Mouse (Mus musculus) CH12F3 (cell line): ENCODE results near the gene Lsm3.
"Not testable (repeated sequence)": the region's sequence is repeated elsewhere in the genome, so short reads cannot be mapped to it uniquely, and the experiment has no call there.

Source experiments
- in situ Hi-C: fragments of 300-500 bp; cut with MboI; formaldehyde crosslinking; loops from 2 replicates; pipeline ENCODE4 v1.14.3; 2020; ENCODE audit warnings: low sequenced_read_pairs

The Lsm3 gene

DNA sequence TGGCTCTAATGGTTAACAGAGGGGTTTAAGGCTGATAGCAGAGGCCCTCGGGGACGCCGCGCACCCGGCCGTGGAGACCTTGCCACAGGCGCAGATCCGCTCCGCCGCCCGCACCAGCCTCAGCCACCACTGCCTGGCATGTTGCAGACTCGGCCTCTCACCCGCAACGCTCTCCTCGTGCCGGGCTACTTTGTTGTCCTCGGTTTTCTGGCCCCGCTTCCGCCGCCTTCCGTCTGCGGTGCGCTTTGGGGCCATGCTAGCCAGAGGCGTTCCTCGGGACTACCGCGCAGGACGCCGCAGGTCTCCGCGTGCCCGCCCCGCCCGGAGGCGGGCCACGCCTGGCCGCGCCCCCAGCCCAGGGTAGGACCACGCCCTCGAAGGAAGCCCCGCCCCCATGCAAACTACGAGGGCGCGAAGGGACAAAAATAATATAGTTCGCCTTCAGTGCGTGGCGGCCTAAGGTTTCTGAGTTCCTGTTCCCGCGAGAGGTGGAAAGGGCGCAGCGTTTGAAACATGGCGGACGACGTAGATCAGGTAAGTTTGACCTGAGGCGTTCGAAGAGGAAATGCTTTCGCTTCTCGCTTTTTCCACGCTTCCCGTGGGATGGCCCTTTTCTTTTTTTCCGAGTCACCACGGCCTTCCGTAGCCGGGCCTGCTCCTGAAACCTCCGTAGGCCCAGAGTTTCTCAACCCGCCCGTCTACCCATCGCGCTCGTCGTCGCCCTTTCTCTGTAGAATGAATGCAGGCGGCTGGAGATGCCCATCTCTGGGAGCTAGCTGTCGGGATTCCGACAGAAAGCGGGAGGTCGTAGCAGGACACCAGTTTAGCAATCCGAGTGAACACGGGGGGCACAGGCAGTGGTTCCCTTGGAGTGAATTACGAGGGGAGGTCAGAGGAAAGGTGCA lies at the start of gene Lsm3, which contains the start of gene Xpc:
Lsm3 (plus strand) TSS at position 384 of the 905 bp plus-strand sequence.
Xpc (minus strand) TSS at position 344 of the 905 bp plus-strand sequence.
- in situ Hi-C loops, result no loop called here

DNA sequence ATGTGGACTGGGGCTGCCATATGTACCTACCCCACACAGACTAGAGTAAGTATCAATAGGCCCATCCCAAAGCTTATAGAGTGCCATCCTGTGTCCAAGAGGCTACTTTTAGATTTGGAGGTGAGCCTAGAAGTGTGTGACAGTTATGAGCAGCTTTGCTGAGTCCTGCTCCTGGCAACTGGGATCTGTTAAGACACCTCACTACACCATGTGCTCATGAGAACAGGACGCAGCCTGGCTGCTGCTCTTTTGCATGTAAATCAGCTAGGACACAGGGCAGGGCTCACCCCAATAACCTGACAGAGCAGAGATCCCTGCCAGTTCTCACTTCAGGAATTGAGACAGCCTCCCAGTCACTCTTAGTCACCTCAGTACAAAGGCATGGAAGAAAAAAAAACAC lies 48.6 kb upstream of the Lsm3 start:
- in situ Hi-C loops, result no loop called here

DNA sequence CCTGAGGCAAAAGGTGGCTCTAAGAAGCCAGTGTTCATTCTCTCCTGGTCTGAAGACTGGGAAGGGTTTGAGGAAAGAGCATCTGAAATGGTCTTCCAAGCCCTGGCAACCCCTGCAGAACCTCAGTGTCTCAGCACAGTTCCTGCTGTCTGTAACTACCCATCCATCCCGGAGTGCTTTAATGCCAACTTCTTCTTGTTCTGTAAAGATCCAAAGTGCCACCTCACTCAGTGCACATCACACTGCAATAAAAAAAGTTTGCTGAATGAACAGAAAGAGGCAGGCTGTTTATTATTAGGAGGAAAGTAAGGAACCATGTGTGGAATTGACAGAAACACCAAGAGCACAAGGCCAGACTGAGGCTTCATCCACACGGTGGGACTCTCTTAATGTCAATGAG lies 45.0 kb upstream of the Lsm3 start:
- in situ Hi-C loops, result no loop called here

DNA sequence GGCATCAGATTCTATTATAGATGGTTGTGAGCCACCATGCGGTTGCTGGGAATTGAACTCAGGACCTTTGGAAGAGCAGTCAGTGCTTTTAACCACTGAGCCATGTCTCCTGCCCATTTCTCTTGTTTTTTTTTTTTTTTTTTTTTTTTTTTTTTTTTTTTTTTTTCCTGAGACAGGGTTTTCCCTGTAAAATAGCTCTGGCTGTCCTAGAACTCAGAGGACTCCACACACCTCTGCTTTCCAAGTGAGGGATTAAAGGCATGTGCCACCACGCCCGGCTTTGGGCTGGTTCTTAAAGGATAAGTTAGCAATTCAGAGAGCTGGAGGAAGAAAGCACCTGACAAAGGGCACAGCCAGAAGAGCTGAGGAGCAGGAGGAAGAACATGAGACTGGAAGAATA lies 44.3 kb upstream of the Lsm3 start:
- in situ Hi-C loops, result not testable (repeated sequence)

DNA sequence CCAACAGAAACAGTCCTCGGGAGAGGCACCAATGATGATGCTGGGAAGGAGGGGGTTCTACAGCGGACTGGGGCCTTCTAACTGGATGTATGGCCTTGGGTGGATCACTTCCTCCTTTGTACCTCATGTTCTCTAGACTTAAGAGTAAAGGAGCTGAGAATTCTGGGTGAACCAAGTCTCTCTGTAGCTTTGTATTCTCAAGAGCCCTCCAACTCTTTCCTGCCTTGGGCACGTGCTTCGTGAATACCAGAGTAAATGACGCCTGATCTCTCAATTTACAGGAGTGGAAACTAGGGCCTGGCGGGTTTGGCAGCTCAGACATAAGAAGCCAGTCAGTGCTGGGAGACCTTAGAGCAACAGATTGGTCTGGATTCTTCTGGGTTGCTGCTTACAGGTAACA lies 43.4 kb upstream of the Lsm3 start:
- in situ Hi-C loops, result no loop called here

DNA sequence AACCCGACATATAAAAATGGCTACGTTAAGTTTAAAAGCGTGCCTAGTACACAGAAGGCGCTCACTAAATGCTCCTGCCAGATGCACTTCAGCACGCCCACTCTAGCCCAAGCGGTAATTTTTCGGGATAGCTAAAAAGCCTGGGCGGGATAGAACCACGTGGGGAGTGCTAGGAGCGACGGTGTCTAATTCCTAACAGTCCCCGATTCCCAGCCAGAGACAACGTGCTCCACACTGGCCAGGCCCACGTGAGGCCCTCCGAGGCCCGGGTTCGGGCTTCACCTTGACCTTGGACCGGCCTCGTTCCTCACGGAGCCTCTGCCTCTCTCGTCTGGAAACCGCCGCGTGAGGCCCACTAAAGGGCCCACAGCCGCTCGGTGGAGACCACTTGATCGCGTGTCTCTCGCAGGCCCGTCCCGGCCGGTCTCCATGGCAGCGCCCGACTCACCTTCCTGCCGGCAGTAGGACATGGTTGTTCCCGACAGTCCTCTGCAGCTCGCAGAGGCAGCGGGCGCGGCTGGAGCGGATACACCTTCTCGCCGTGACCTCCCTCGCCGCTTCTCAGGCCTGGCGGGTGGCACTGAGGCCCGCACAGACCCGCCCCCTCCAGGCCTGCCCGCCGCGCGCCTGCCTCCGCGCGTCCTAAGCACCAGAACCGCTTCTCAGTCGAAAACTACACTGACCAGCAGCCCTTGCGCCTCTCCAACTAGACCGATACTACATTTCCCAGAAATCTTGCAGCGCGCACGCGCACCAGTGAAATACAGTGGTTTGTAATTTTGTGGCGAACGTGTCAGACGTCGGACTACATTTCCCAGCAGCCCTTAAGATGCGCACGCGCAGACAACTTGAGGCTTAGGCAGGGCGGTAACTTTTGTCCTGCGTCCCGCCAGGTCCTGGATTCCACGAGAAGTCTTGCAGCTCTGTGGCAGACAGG lies 42.6 kb upstream of the Lsm3 start, which contains the start of the genes Chchd4 and Tmem43:
Chchd4 (minus strand) TSS at position 679 of the 937 bp plus-strand sequence.
Tmem43 (plus strand) TSS at position 836 of the 937 bp plus-strand sequence.
- in situ Hi-C loops, result no loop called here

DNA sequence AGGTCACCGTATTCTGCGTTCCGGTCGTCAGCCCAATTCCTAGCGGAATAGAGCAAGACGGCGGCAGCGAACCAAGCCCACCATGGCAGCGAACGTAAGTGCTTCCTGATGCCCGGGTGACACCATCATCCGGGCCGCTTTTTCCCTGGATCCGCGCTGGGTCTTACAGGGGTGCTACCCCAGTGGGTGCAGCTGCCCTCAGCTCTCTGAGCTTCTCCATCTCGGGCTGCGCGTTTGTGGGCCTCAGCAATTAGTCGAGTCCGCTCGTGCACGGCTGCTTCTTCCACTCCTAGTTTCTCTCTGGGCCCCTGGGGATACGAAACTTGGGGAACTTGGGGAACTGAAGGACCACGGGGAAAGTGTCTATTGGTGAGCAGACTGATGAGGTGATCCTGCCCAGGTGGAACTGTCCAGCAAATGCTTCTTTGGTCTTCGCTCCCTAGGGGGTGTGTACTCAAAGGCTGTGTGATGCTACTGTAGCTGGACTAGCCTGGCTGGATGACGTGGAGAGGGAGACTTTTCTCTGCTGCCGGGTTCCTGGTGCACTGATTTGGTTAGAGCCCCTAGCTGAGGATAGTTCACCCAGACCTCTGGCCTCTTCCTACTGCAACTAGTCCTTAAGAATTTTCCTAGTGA lies 41.8 kb upstream of the Lsm3 start:
- in situ Hi-C loops, result no loop called here

DNA sequence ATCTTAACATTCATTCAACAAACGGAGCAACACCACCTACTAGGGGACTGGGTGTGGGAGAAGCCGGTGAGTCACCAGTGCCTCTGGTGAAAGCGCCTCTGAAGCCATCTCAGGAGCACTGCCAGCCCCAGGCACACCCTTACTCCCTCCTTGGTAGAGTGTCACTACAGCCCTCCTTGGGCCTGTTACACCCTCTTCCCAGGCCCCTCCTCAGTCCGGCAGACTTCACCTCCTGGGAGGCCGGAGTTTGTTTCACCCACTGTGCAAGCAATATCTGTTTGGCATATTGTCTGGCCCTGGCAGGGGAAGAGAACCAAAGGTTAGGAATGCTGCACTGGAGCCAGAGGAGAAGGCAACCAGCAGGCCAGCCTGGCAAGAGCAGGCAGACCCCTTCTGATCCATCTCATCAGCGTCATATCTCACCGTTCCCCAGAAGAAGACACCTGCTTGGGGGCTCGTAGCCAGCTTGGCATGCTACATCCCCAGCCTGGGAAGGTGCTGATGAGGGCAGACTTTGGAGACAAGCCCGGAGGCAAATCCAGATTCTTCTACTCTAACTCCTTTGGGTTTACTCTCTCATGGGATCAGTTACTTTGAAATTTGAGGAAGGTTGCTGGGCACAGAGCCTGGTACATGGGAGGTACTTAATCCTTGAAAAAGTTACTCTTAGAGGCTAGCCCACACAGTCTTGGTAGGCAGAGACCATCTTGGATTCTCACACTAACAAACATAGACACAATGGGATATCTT lies 41.1 kb upstream of the Lsm3 start:
- in situ Hi-C loops, result no loop called here

DNA sequence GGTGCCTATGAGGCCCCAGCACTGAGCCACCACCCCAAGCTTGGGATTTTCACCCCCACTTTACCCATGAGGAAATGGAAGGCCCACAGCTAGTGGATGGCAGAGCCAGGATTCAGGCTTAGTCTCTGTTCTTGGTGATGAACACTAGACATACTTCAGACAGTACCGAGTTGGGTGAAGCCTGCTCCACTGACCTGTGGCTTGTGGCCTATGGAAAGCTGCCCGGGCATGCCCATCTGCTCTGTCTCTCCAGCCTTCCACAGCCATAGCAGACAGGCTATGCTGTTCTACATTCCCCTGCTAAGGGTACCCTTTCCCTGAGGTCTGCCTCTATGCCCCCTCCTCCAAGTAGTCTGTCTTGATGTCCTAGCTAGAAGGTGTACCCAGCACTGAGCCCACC lies 39.2 kb upstream of the Lsm3 start:
- in situ Hi-C loops, result no loop called here

DNA sequence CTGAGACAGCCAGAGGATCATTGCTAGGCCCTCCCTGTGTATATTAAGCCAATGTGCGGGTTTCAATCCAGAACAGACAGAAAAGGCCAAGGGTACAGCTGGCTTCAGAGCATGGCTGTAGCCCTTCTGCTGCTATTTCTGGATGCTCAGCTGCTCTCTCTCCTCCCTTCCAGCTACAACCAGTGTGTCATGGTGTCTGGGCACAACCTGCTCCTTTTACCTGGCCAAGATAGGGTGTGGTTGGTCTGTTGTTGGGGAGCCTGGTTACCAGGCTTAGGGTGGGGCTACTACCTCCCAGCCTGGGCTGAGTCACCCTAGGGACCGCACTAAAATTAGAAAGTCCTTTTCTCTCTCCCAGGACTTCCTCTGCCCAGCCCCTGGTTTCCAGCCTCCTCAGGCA lies 32.4 kb upstream of the Lsm3 start:
- in situ Hi-C loops, result no loop called here

DNA sequence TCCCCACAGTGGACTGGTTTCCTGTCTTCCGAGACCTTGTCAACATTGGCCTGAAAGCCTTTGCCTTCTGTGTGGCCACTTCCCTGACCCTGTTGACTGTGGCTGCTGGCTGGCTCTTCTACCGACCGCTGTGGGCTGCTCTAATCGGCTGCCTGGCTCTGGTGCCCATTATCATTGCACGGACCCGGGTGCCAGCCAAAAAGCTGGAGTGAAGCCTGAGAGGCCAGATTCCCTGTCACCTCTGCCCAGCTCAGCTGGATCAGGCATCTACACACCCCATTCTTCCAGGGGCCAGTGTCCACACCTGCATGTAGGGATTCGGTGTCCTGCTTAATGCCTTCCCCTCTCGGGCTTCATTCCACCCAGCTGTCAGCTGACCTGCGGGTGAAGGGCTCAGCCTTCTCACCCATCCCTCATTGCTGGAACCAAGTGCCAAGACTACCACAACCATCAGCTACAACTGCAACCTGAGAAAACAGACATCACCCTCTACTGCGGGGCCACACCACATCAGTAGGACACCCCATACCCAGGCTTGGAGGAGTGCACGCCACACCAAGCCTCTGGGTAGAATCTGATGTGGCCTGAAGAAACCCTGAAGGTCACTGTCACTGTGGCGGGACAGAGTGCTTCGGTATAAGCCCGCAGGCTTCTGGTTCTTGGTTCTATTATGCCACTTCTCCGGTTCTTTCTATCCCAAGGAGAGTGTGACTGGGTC lies 28.8 kb upstream of the Lsm3 start:
- in situ Hi-C loops, result no loop called here

DNA sequence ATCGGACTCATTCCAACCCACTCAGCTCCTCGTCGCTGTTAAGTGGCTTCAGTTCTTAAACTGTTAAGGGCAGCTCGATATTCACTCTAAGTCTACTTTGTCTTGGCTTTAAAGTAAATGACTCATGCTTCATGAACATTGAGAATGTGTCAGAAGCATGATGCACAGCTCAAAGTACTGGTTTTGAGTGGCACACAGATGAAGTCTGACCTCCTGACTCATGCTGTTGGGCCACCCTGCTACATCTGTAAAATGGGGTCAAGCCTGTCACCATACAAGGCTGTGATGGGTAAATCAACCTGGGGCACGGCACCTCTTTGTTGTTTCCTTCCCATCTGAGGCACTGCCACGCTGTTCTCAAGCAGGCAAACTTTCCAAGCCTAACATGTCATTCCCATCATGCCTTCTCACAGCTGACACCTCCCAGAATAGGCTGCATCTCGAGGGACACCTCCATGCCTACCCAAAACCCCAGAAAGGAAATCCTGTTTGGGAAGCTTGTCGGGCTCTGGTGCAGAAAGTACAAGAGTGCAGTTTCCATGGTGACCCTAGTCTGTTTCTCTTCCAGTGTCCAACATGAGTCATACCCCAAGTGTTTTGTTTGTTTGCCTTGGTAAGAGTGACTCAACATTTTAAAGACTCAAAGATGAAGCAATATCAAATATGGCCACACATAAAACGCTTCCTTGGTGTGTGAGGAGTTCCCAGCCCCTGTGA lies 27.1 kb upstream of the Lsm3 start:
- in situ Hi-C loops, result no loop called here

DNA sequence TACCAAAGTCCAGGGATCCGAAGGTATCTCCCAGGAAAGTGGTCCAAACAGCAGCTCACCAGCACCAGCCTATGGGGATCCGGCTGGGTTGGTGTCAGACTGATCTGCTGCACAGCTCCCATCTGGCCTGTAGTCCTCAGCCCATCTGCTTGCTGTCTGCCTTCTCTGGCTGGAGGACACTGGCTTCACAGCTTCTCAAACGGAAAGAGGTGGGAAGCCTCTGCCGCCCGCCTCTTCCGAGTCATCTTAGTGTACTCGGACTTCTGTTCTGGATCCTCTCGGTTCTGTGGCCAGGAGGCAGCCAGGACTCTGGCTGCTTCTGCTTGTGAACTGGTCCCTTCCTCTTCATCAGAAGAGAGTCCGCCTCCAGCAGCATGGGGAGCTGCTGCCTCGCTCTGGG lies 25.9 kb upstream of the Lsm3 start:
- in situ Hi-C loops, result no loop called here

DNA sequence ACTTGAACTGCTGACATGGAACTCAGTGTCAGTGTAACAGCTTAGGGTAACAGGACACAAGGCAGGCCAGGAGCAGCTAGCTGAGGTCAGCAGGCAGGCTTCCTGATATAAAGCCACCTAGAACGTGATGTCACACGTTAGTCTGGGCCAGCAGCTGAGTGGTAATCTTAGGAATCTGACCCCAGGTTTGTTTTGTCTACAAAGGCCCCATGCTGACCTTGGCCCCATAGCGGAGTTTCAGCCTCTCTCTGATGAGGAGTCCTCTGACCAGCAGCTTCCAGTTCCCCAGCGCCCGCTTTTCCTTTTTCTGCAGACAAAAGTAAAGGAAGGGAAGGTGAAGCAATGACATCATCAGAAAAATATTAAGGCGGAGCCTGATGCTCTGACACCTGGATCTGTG lies 24.7 kb upstream of the Lsm3 start:
- in situ Hi-C loops, result no loop called here

DNA sequence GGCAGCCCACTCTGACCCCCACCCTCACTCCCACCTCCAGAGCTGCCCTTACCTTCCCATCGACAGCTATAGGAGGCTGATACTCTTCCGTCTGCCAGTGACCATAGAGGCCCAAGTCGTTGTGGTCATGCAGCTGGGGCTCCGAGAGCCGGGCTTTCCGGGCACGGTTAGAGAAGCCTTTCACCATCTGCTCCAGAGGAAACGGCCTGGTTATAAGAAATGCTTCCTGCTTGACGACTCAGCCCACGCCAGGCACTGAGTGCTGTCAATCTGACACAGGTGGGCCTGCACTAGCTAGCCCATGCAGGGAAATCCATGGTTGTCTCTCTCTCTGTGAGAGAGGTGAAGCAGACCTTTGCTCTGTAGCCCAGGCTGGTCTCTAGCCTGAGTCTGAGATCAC lies 22.7 kb upstream of the Lsm3 start:
- in situ Hi-C loops, result no loop called here

DNA sequence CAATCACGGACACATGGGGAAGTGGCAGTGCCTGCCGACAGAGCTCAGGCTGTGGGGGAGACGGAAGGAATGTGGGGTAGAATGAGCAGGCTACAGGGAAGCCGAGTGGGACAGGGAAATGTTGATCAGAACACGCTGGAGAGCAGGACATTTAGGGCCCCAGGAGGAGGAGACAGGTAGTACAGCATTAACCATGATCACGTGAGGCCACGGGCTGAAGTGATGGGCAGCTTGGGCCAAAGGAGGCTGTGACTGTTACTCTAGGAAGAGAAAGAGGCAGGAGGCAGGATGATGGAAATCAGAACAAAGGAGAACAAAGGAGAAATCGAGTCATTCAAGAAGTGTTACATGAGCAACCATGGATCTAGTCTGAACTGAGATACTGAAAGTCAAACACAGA lies 21.2 kb upstream of the Lsm3 start:
- in situ Hi-C loops, result no loop called here

DNA sequence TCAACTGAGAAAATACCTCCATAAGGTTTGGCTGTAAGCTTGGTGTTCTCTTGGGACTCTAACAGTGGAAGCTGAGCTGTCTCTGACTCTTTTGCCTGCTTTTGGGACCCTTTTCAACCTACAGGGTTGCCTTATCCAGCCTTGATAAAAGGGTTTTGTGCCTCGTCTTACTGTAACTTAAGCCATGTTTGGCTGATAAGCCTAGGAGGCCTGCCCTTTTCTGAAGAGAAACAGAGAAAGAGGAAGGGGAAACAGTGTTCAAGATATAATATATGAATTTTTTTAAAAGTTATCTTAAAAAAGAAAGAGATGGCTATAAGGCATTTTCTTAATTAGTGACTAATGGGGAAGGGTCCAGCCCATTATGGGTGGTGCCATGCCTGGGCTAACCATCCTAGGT lies 12.4 kb upstream of the Lsm3 start:
- in situ Hi-C loops, result no loop called here

DNA sequence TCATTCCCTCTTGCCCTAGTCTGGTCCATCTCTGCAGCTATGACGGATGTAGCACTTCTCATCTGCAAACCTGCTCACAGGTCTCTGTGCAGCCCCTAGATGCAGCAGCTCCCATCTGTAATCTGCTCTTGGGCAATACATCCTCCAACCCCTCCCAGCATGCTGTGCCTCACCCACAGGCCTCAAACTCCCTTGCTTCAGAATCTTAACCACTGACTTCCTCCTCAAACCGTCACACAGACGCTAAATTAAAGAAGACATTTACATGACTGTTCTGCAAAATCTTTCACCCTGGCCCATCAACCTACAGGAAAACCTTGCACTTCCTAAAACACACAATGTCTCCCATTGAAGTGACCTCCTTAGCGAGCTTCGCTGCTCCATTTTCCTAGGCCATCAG lies 9.7 kb upstream of the Lsm3 start:
- in situ Hi-C loops, result no loop called here

DNA sequence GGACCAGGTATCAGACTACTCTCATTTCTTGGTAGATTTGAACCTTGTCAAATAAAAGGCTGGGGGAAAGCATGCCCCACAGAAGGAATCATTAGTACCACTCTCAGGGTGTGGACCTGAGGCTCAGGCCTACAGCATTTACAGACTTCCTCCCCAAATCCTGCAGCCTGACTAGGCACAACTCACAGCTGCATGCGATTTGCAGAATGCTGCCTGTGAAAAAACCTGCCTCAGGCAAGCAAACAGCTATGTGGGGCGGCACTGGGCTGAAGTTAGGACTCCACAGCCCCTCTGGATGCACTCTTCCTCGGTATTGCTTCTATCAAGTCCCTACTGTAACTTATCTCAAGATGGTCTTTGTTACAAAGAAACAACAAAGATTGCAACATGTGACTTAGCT lies 7.7 kb upstream of the Lsm3 start:
- in situ Hi-C loops, result no loop called here
